Mouse (Mus musculus) hindbrain, embryonic 14.5 days (tissue): ENCODE measurements around the gene Rbbp5. TPM values are rescaled to one million over a fixed set of nuclear protein-coding genes. Genes with fewer than 3 reads are reported as not detected.

ENCODE experiments used
- ATAC-seq: fragments of 200-750 bp; cut with Nextera tagmentation; 2 replicates; pipeline ENCODE4 v1.8.0; 2017; ENCODE audit warnings: moderate number of reproducible peaks, mild to moderate bottlenecking, moderate TSS enrichment, moderate library complexity; ENCODE audit not compliant: low FRiP score
- DNase-seq: peaks from one replicate; pipeline ENCODE4 v3.0.0-alpha.2; 2015; ENCODE audit warnings: low spot score
- H3K27ac ChIP-seq: fragments of 300-500 bp; sonication (generic); 2 replicates; pipeline ENCODE4 v1.5.1; 2014; ENCODE audit warnings: mild to moderate bottlenecking, moderate library complexity
- H3K27me3 ChIP-seq: fragments of 300-500 bp; sonication (generic); 2 replicates; pipeline ENCODE4 v1.6.1; 2014; ENCODE audit warnings: mild to moderate bottlenecking, low read length, mixed read lengths; ENCODE audit not compliant: control insufficient read depth, insufficient read depth
- H3K36me3 ChIP-seq: fragments of 300-500 bp; sonication (generic); replicated peaks from 2 replicates; pipeline ENCODE4 v1.6.1; 2014; ENCODE audit not compliant: control insufficient read depth, insufficient read depth
- H3K4me1 ChIP-seq: fragments of 300-500 bp; sonication (generic); replicated peaks from 2 replicates; pipeline ENCODE4 v1.6.1; 2014; ENCODE audit warnings: antibody characterized with exemption, low read length, mixed read lengths; ENCODE audit not compliant: control insufficient read depth, insufficient read depth
- H3K4me2 ChIP-seq: fragments of 300-500 bp; sonication (generic); replicated peaks from 2 replicates; pipeline ENCODE4 v1.6.1; 2014; ENCODE audit warnings: mild to moderate bottlenecking, moderate library complexity
- H3K4me3 ChIP-seq: fragments of 300-500 bp; sonication (generic); replicated peaks from 2 replicates; pipeline ENCODE4 v1.5.1; 2014; ENCODE audit warnings: mild to moderate bottlenecking, low read length
- H3K9ac ChIP-seq: fragments of 300-500 bp; sonication (generic); 2 replicates; pipeline ENCODE4 v1.6.1; 2014
- H3K9me3 ChIP-seq: fragments of 300-500 bp; sonication (generic); 2 replicates; pipeline ENCODE4 v1.6.1; 2016; ENCODE audit warnings: low read length; ENCODE audit not compliant: control insufficient read depth
- WGBS: fragments of 180-500 bp; shearing (Covaris S2); extraction: QIAGEN DNeasy Blood & Tissue Kit; methylation state at CpG from one replicate; pipeline ENCODE4 v1.1.7; 2014; 5-methylcytosine and 5-hydroxymethylcytosine counted together
- polyA plus RNA-seq: library from polyadenylated mRNA; unstranded; fragments of >200 nt; fragmentation: Nextera tagmentation; extraction: Ambion mirVana; gene quantifications from 2 replicates; pipeline ENCODE4 v1.2.1, GENCODE M21; 2014

The Rbbp5 gene
- polyA plus RNA-seq, 1 experiment from 2014 or later: 40.9 TPM

DNA sequence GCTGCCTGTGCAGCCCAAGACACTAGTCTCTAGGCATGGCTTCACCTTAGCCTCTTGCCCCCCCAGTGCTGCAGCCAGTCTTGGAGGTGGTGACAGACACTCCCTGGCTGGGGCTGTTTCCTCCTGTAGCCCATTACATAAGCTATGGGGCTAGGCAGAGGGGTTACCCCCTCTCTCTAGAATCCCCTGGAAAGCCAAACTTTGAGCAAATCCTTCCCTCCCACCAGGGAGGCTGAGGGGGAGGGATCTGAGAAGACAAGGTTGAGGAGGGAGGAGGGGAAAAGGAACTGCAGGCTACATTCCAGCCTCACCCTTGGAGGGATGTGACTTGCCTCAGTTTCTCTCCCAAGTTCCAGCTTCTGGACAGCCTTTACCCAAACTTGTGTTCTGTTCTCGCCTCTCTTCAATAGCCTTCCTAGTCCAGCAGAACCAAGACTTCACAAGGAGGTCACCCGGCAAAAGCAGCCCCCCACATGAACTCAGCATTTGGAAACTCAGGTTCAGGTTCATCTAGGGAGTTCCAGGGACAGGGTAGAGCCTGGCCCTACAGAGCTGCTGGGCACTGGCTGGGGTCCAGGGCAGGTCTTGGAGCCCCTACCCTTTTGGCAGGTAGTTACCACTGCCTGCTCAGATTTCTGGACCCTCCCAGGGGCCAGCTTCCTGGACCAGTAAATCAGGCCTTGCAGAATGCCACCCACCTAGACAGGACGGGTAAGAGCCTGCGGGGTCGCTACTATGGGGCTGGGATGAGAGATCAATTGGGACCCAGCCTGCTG, 64.8 kb downstream of the Rbbp5 start:
- Histone ChIP-seq H3K27me3 (peaks cover 9% of the 10 kb centered on the region), H3K4me1 (peaks cover 40% of the 10 kb centered on the region), H3K36me3 (no peaks in the 10 kb centered on the region), H3K27ac (peak overlapping the region; percentile 76; the same call in 1 of the 2 replicates), H3K9ac (peak overlapping the region; percentile 61), H3K9me3 (no peaks in the 10 kb centered on the region), H3K4me3 (peak overlapping the region; percentile 37), H3K4me2 (peak overlapping the region; percentile 52)
- ATAC-seq (0 out of 2 replicates have a peak, but pooled peaks have one; percentile 7), DNase-seq (no peak)
- WGBS: 18% methylated on average over 5 of the region's 5 CpGs

DNA sequence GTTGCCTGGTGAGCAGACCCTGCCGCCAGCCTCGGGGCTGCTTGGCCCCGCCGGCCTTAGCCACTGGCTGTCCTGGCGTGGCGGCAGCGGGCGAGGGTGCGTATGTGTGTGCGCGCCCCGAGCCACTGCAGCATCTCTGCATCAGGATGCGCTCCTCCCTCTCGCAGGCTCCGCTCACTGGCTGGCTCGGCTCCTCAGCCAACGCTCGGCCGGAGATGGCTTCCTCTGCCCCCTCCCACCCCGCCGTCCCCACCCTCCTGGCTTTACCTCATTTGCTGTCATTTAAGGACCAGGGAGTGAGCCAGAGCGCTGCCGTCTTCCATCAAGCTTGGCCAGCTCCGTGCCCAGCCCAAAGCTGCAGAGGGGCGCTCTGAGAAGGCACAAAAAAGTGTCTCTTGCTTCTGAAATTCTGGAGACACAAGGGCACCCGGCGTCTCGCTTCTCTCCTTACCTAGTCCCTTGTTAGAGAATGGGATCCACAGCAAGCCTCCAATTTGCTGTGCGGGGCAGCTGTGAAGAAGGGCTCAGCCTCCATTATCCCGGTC, 65.7 kb downstream of the Rbbp5 start, which contains the start of gene Cntn2:
Gene Cntn2 (minus strand): TSS at position 495 of the 545 bp plus-strand sequence.
- under 1% methylated on average over 30 of the region's 30 CpGs for WGBS
- H3K4me2 ChIP-seq: peak within 1 kb of the TSS; percentile 52
- peak within 1 kb of the TSS; percentile 61 for H3K9ac ChIP-seq

DNA sequence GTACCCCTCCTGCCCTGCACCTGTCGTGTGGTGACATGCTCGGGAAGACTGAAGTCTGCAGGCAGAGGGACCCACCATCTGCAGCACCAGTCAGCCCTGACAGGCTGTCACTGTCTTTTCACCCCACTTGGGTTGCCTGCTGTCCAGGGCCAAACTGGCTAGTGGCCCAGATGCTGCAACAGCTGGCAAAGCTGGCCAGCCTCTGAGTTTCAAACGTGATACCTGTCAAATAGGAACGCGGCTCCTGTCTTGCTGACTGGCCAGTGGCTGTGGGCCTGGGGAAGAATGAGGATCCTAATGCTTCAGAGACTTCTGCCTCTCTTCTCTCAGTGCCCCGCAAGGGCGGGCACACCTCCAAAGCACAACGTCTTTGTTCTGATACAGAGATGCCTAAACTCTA, 66.6 kb downstream of the Rbbp5 start:
- 0 out of 2 replicates have a peak overlapping the region, but pooled peaks have one; percentile 61 for H3K9ac ChIP-seq
- H3K4me3 ChIP-seq: no peak overlapping the region
- WGBS: 51% methylated on average over 8 of the region's 8 CpGs
- ATAC-seq: no peak
- peaks cover 9% of the 10 kb centered on the region for H3K27me3 ChIP-seq
- H3K4me2 ChIP-seq: peak overlapping the region; percentile 52
- H3K27ac ChIP-seq: peak overlapping the region; percentile 76
- no peaks in the 10 kb centered on the region for H3K9me3 ChIP-seq
- no peaks in the 10 kb centered on the region for H3K36me3 ChIP-seq
- peaks cover 37% of the 10 kb centered on the region for H3K4me1 ChIP-seq
- no peak for DNase-seq

More for the DNA sequence above, 65.7 kb downstream of the Rbbp5 start, which contains the start of gene Cntn2:
- H3K27me3 ChIP-seq: peaks cover 9% of the 10 kb centered on the region
- H3K36me3 ChIP-seq: no peaks in the 10 kb centered on the region
- H3K27ac ChIP-seq: peak within 1 kb of the TSS; percentile 76
- H3K9me3 ChIP-seq: no peaks in the 10 kb centered on the region
- peak within 1 kb of the TSS; percentile 37 for H3K4me3 ChIP-seq
- DNase-seq (peak; percentile 72), ATAC-seq (peak; percentile 89)
- H3K4me1 ChIP-seq: peaks cover 40% of the 10 kb centered on the region

Other genes with a start within 250 kb of the Rbbp5 start
- gene Gm10188, start 247.6 kb upstream of the Rbbp5 start, polyA plus RNA-seq: 0.39 and 0.47 TPM in 2 replicates
- gene Klhdc8a, start 178.7 kb upstream of the Rbbp5 start, polyA plus RNA-seq: 8.5 and 10.4 TPM in 2 replicates
- 10.7 and 14.0 TPM in 2 replicates for gene Nuak2, start 161.2 kb upstream of the Rbbp5 start, polyA plus RNA-seq
- gene Tmcc2, start 86.1 kb upstream of the Rbbp5 start, polyA plus RNA-seq: 31.0 and 33.9 TPM in 2 replicates
- gene Dstyk, start 59.8 kb upstream of the Rbbp5 start, polyA plus RNA-seq: 10.0 and 10.4 TPM in 2 replicates
- 0.57 and 1.3 TPM in 2 replicates for gene Tmem81, start 28.9 kb downstream of the Rbbp5 start, polyA plus RNA-seq
- 26.1 and 28.1 TPM in 2 replicates for gene Cntn2, start 65.9 kb downstream of the Rbbp5 start, polyA plus RNA-seq